Mouse (Mus musculus) hindbrain, embryonic 13.5 days (tissue): ENCODE measurements at regions not wholly inside any gene's neighbourhood (a gene's known extent, or its start where the extent isn't known, plus 50 kb on each side); places are given as distances from the start of the nearest gene placed in this dataset.
A peak's percentile ranks its signal among the peaks of the same experiment; 100 is the strongest.
"Not testable (repeated sequence)": the region's sequence is repeated elsewhere in the genome, so short reads cannot be mapped to it uniquely, and the experiment has no call there.

Experiments
- ATAC-seq: fragments of 200-750 bp; cut with Nextera tagmentation; 2 replicates; pipeline ENCODE4 v1.8.0; 2017; ENCODE audit warnings: moderate TSS enrichment; ENCODE audit not compliant: low FRiP score
- H3K27ac ChIP-seq: fragments of 300-500 bp; sonication (generic); 2 replicates; pipeline ENCODE4 v1.5.1; 2015; ENCODE audit warnings: inconsistent platforms, mild to moderate bottlenecking, moderate library complexity
- H3K27me3 ChIP-seq: fragments of 300-500 bp; sonication (generic); 2 replicates; pipeline ENCODE4 v1.6.1; 2015; ENCODE audit warnings: mild to moderate bottlenecking, inconsistent platforms
- H3K36me3 ChIP-seq: fragments of 300-500 bp; sonication (generic); 2 replicates; pipeline ENCODE4 v1.6.1; 2015; ENCODE audit warnings: mild to moderate bottlenecking, inconsistent platforms
- H3K4me1 ChIP-seq: fragments of 300-500 bp; sonication (generic); replicated peaks from 2 replicates; pipeline ENCODE4 v1.6.1; 2015; ENCODE audit warnings: inconsistent platforms
- H3K4me2 ChIP-seq: fragments of 300-500 bp; sonication (generic); 2 replicates; pipeline ENCODE4 v1.6.1; 2015; ENCODE audit warnings: inconsistent platforms, mild to moderate bottlenecking, moderate library complexity
- H3K4me3 ChIP-seq: fragments of 300-500 bp; sonication (generic); 2 replicates; pipeline ENCODE4 v1.5.1; 2015; ENCODE audit warnings: mild to moderate bottlenecking, inconsistent platforms
- H3K9ac ChIP-seq: fragments of 300-500 bp; sonication (generic); 2 replicates; pipeline ENCODE4 v1.6.1; 2015; ENCODE audit warnings: mild to moderate bottlenecking, inconsistent platforms
- H3K9me3 ChIP-seq: fragments of 300-500 bp; sonication (generic); 2 replicates; pipeline ENCODE4 v1.6.1; 2016; ENCODE audit warnings: inconsistent platforms
- WGBS: fragments of 180-500 bp; shearing (Covaris S2); methylation state at CpG from one replicate; pipeline ENCODE4 v1.1.7; 2015; 5-methylcytosine and 5-hydroxymethylcytosine counted together

- Histone ChIP-seq H3K4me3 (no peak overlapping the region), H3K27ac (no peak overlapping the region), H3K4me1 (peaks cover 4% of the 10 kb centered on the region; the same call in 1 of the 2 replicates), H3K27me3 (no peaks in the 10 kb centered on the region), H3K9ac (no peak overlapping the region), H3K4me2 (no peak overlapping the region), H3K36me3 (no peaks in the 10 kb centered on the region), H3K9me3 (no peaks in the 10 kb centered on the region)
- 27% methylated on average over 3 of the region's 3 CpGs for WGBS
- ATAC-seq, result peak; percentile 49; the same call in 1 of the 2 replicates
These were observed 404.0 kb upstream of the Pou3f2 start for GRCm38 (mm10) chr4:22891974-22892693.

- Histone ChIP-seq H3K4me3 (no peak overlapping the region), H3K27me3 (no peaks in the 10 kb centered on the region), H3K4me2 (no peak overlapping the region), H3K9me3 (0 out of 2 replicates have a peak, but pooled peaks cover 9% of the 10 kb centered on the region), H3K9ac (no peak overlapping the region), H3K4me1 (no peaks in the 10 kb centered on the region), H3K36me3 (no peaks in the 10 kb centered on the region), H3K27ac (no peak overlapping the region)
- no peak for ATAC-seq
- 27% methylated on average over 7 of the region's 7 CpGs for WGBS
These were observed 392.5 kb upstream of the Pou3f2 start for GRCm38 (mm10) chr4:22880692-22881091.

GRCm38 (mm10) chr4:22875392-22875791, 387.2 kb upstream of the Pou3f2 start:
- no peaks in the 10 kb centered on the region for H3K4me1 ChIP-seq
- WGBS, result 59% methylated on average over 3 of the region's 3 CpGs
- no peak overlapping the region for H3K4me2 ChIP-seq
- no peak overlapping the region for H3K27ac ChIP-seq
- no peak overlapping the region for H3K4me3 ChIP-seq
- no peak for ATAC-seq
- H3K27me3 ChIP-seq, result no peaks in the 10 kb centered on the region
- no peak overlapping the region for H3K9ac ChIP-seq
- no peaks in the 10 kb centered on the region for H3K9me3 ChIP-seq
- no peaks in the 10 kb centered on the region for H3K36me3 ChIP-seq

GRCm38 (mm10) chr4:22836124-22836445, 347.9 kb upstream of the Pou3f2 start:
- 13% methylated on average over 7 of the region's 7 CpGs for WGBS
- Histone ChIP-seq H3K9ac (peak overlapping the region; percentile 25), H3K27me3 (no peaks in the 10 kb centered on the region), H3K9me3 (no peaks in the 10 kb centered on the region), H3K27ac (peak overlapping the region; percentile 72), H3K4me1 (peaks cover 19% of the 10 kb centered on the region), H3K4me2 (peak overlapping the region; percentile 47), H3K36me3 (no peaks in the 10 kb centered on the region), H3K4me3 (peak overlapping the region; percentile 24)
- ATAC-seq, result no peak

GRCm38 (mm10) chr4:22835381-22836123, 347.4 kb upstream of the Pou3f2 start:
- H3K27me3 ChIP-seq, result no peaks in the 10 kb centered on the region
- peak overlapping the region; percentile 25 for H3K9ac ChIP-seq
- ATAC-seq, result peak; percentile 89
- no peaks in the 10 kb centered on the region for H3K9me3 ChIP-seq
- peak overlapping the region; percentile 47 for H3K4me2 ChIP-seq
- peak overlapping the region; percentile 24 for H3K4me3 ChIP-seq
- WGBS, result under 1% methylated on average over 9 of the region's 9 CpGs
- peaks cover 19% of the 10 kb centered on the region for H3K4me1 ChIP-seq
- H3K36me3 ChIP-seq, result no peaks in the 10 kb centered on the region
- H3K27ac ChIP-seq, result peak overlapping the region; percentile 72

GRCm38 (mm10) chr4:22833851-22834440, 345.8 kb upstream of the Pou3f2 start:
- 0 out of 2 replicates have a peak overlapping the region, but pooled peaks have one; percentile 20 for H3K27ac ChIP-seq
- H3K36me3 ChIP-seq, result no peaks in the 10 kb centered on the region
- peak overlapping the region; percentile 26; the same call in 1 of the 2 replicates for H3K4me2 ChIP-seq
- H3K4me3 ChIP-seq, result no peak overlapping the region
- ATAC-seq, result no peak
- no peaks in the 10 kb centered on the region for H3K27me3 ChIP-seq
- peaks cover 19% of the 10 kb centered on the region for H3K4me1 ChIP-seq
- peak overlapping the region; percentile 24; the same call in 1 of the 2 replicates for H3K9ac ChIP-seq
- no peaks in the 10 kb centered on the region for H3K9me3 ChIP-seq
- WGBS, result 26% methylated on average over 1 of the region's 1 CpGs

GRCm38 (mm10) chr4:22803665-22804064, 315.5 kb upstream of the Pou3f2 start:
- 19% methylated on average over 3 of the region's 3 CpGs for WGBS

GRCm38 (mm10) chr4:22792826-22793225, 304.7 kb upstream of the Pou3f2 start:
- Histone ChIP-seq H3K27me3 (no peaks in the 10 kb centered on the region), H3K9me3 (no peaks in the 10 kb centered on the region), H3K36me3 (no peaks in the 10 kb centered on the region), H3K4me2 (no peak overlapping the region), H3K4me1 (no peaks in the 10 kb centered on the region), H3K4me3 (no peak overlapping the region), H3K27ac (no peak overlapping the region), H3K9ac (no peak overlapping the region)
- WGBS, result 85% methylated on average over 1 of the region's 1 CpGs
- no peak for ATAC-seq

More at GRCm38 (mm10) chr4:22803665-22804064, 315.5 kb upstream of the Pou3f2 start:
- Histone ChIP-seq H3K27me3 (no peaks in the 10 kb centered on the region), H3K9me3 (no peaks in the 10 kb centered on the region), H3K9ac (no peak overlapping the region), H3K4me3 (no peak overlapping the region), H3K4me1 (no peaks in the 10 kb centered on the region), H3K4me2 (no peak overlapping the region), H3K36me3 (no peaks in the 10 kb centered on the region), H3K27ac (no peak overlapping the region)
- no peak for ATAC-seq

- H3K27ac ChIP-seq, result no peak overlapping the region
- H3K27me3 ChIP-seq, result no peaks in the 10 kb centered on the region
- no peak overlapping the region for H3K4me3 ChIP-seq
- H3K4me1 ChIP-seq, result no peaks in the 10 kb centered on the region
- no peak overlapping the region for H3K4me2 ChIP-seq
- no peak overlapping the region for H3K9ac ChIP-seq
- 59% methylated on average over 3 of the region's 3 CpGs for WGBS
- H3K36me3 ChIP-seq, result no peaks in the 10 kb centered on the region
- H3K9me3 ChIP-seq, result no peaks in the 10 kb centered on the region
- no peak for ATAC-seq
These were observed 299.7 kb upstream of the Pou3f2 start for GRCm38 (mm10) chr4:22787866-22788265.

- H3K36me3 ChIP-seq, ATAC-seq, H3K4me1 ChIP-seq, H3K9ac ChIP-seq, H3K27ac ChIP-seq, H3K4me2 ChIP-seq, H3K27me3 ChIP-seq, H3K9me3 ChIP-seq, H3K4me3 ChIP-seq: not testable (repeated sequence)
- 94% methylated on average over 4 of the region's 4 CpGs for WGBS
These were observed 274.9 kb upstream of the Pou3f2 start for GRCm38 (mm10) chr4:22763026-22763425.
